Mouse (Mus musculus): ENCODE data around the gene Armc2. TPM values are rescaled to one million over a fixed set of nuclear protein-coding genes. Genes with fewer than 3 reads are reported as not detected.
A peak's percentile ranks its signal among the peaks of the same experiment; 100 is the strongest.

The Armc2 gene
- total RNA-seq, 2 experiments from 2014 or later = 14.2 to 15.8 TPM

DNA sequence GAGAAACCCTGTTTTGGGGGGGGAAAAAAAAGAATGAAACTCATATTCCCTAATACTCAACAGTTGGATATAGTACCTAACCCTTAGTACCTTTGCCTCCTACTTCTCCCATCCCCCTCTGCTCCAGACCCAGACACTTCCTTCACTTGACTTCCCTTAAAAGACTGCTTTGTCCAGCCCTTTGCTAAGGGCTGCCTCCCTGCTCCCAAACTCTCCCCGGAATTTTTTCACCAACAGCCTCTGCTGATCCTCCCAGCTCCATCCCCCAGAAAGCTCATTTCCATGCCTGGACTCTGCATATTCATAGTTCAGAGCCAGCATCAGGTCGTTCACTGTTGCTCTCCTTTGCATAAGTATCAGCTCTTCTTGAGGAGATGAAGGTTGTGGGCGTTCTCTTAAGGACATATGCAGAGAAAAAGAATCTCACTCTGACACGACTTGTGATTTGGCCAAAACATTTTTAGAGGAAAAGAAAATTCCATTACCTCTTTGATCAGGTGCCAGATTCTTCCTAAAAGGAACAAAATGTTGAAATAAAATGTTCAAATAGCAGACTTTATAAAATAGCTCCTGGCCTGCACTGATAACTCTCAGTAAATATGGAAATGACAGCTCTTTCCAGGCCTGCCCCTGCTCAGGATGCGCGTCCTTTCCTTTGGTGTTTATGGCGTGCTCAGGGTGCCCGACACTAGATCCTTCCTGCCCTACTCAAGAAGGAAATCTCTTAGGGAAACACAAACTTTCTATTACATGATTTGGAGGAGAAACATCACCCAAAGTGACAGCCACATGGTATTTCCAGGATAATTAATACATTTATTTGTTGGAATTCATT, 134.3 kb downstream of the Armc2 start:
- peak in 1 of 2 experiments; percentile 65 for DNase-seq (ENCODE audit: low spot score in 2 of 2)
- intact Hi-C loops (cut with DNase I) = no loop called here

DNA sequence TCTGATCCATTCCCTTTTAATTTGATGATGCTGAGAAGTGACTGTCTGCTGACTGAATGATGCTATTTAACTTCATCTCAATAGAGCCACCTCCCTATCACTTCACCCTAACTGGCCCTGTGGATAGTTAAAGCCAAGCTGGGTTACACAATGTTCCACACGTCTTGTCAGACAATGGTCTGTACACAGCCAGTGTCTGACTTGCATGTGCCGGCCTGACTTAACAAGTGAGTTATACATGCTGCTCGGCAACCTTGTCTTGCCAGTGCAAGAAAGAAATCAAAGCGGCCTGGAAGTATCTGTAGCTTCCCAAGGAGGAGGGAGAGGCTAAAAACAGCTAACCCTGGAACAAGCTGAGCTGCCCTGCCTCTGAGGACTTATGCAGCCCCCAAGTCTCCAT, 136.8 kb downstream of the Armc2 start:
- intact Hi-C loops (cut with DNase I) = no loop called here
- no peak for DNase-seq (ENCODE audit: low spot score in 2 of 2)

- intact Hi-C loops (cut with DNase I) = no loop called here
- no peak for DNase-seq (ENCODE audit: low spot score in 2 of 2)
These were observed 137.5 kb downstream of the Armc2 start for GRCm38 (mm10) chr10:41880777-41881176.

GRCm38 (mm10) chr10:41880206-41880605, 138.0 kb downstream of the Armc2 start:
- DNase-seq (ENCODE audit: low spot score in 2 of 2) = no peak
- intact Hi-C loops (cut with DNase I) = no loop called here

- no peak for DNase-seq (ENCODE audit: low spot score in 2 of 2)
- intact Hi-C loops (cut with DNase I) = no loop called here
These were observed 138.6 kb downstream of the Armc2 start for GRCm38 (mm10) chr10:41879675-41880074.

- no peak for DNase-seq (ENCODE audit: low spot score in 2 of 2)
- intact Hi-C loops (cut with DNase I) = no loop called here
These were observed 139.9 kb downstream of the Armc2 start for GRCm38 (mm10) chr10:41878344-41878743.

GRCm38 (mm10) chr10:41875624-41876023, 142.6 kb downstream of the Armc2 start:
- intact Hi-C loops (cut with DNase I) = no loop called here

DNA sequence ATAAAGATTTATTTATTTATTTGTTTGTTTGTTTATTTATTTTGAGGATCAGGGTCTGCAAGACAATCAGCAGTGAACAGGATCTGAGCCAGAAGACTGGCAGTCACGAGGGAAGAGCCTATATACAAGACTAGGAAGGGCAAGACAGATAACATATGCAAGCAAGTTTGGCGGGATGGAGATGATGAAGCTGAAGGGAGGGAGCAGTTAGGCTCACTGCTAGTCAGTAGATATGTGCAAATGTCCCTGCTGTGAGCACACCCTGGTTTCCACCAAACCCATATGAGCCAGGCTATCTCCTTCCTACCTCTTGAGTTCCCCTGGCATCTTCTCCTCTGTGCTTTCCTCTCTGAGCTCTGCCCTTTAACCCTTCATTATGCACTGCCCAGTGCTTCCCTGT, 146.7 kb downstream of the Armc2 start:
- no peak for DNase-seq (ENCODE audit: low spot score in 2 of 2)
- intact Hi-C loops (cut with DNase I) = no loop called here

More at GRCm38 (mm10) chr10:41875624-41876023, 142.6 kb downstream of the Armc2 start:
- no peak for DNase-seq (ENCODE audit: low spot score in 2 of 2)

DNA sequence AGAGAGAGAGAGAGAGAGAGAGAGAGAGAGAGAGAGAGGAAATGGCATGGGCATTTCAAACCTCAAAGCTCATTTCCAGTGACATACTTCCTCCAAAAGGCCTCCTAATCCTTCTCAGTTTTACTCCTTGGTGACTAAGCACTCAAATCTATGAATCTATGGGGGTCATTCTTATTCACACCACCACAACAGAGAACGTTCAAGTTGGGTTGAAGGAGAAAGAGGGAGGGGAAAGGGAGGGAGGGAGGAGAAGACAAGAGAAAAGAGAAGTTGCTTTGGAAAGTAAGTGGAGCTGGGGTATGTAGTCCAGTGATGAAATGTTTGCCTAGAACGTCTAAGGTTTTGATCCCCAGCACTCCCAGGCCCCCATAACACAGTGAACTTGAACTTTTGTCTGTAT, 148.1 kb downstream of the Armc2 start:
- intact Hi-C loops (cut with DNase I) = no loop called here
- no peak for DNase-seq (ENCODE audit: low spot score in 2 of 2)

DNA sequence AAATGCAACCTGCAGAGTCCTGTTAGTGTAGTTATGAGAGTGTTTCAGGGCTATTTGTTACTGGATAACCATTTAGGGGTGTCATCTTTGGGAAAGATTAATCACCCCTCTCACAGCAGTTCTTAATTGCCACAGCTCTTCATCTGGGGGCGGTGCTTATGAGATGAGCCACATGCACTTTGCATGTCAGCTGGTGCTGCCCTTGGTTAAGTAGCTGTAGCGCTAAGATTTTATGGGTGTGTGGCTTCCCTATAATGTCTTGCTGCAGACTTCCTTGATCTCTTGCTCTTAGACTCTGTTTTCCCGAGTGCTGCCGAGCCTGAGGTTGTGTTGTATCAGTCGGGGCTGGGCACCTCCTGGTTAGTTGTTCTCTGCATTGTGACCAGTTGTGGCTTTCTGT, 150.3 kb downstream of the Armc2 start:
- no peak for DNase-seq (ENCODE audit: low spot score in 2 of 2)
- intact Hi-C loops (cut with DNase I) = no loop called here

DNA sequence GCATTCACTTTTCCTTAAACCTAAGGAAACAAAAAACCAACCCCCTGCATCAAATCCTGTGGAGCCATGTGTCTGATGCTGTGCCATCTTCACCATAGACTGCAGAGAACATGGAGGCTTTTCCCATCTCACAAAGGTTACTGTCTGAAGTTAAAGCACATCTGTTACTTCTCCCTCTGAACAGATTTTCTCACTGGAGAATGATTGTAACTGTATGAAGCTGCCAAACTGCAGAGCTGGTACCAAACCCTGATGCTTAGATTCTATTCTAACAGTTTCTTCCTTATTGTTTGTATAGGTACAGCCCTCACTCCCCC, 151.4 kb downstream of the Armc2 start:
- peak in 1 of 2 experiments; percentile 45 for DNase-seq (ENCODE audit: low spot score in 2 of 2)
- intact Hi-C loops (cut with DNase I) = no loop called here

GRCm38 (mm10) chr10:41866069-41866837, 152.0 kb downstream of the Armc2 start:
- no peak for DNase-seq (ENCODE audit: low spot score in 2 of 2)
- intact Hi-C loops (cut with DNase I) = no loop called here

Other genes starting within 250 kb of the Armc2 start
- 1 to 10 TPM; 6.8 to 8.3 TPM for gene Cep57l1, start 208.6 kb downstream of the Armc2 start, total RNA-seq (2021)
- gene Sesn1, start 208.5 kb downstream of the Armc2 start, total RNA-seq (2021) = 10 to 100 TPM; 50.9 to 51.2 TPM